Mouse (Mus musculus): Measurements from ENCODE around the gene Zfp93.
"Not testable (repeated sequence)": the region's sequence is repeated elsewhere in the genome, so short reads cannot be mapped to it uniquely, and the experiment has no call there.

Gene Zfp93

DNA sequence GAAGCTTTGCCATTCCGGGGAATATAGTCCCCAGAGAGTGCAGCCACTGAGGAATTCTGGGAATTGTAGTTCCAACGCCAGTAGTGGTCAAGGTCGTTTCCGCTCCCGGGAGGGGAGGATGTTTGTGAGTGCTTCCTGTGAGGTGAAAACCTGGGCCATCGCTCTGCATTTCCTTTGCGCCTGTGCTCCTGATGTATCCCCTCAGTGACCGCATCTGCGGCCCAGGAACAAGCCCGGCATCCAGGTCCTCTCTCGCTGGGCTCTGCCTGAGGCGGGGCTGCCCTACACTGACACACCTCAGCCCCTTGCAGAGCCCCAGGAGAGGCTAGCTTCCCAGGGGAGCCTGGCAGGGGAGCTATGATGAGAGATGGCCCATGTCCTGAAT, at the start of gene Zfp93:
TSS of gene Zfp93 (plus strand) at position 133 of the 385 bp plus-strand sequence.
- DNase-seq (ENCODE audit: low spot score in 2 of 2), result peak; percentile 57 to 68

DNA sequence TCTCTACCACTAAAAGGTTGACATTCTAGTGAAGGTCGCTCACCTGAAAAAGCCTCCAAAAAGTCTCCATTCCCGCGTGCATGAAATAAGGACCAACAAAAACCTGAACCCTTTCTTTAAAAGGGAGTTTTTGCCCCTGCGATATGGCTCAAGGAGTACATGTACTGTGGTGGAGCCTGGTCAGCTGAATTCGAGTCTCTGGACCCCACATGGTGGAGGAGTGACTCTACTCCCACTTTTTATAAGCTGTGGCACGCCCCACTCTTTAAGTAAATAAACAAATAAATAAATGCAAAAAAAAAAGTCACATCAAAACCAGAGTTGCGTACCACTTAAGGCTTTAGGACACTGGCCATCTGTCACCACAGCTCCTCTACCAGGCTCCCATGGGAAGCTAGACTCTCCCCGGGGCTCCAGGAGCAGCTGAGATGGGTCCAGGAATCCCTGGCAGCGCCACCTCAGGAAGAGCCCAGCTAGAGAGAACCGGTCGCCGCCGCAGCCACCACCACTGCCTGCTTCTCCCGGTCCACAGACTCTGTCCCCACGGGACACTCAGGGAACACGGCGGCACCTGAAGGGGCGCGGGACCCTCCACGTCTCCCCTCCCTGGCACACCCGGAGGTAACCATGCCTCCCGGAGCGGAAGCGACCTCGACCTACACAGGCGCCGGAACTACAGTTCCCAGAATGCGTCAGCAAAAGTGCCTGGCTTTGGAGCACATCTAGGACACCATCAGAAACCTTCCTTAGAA, 33.0 kb upstream of the Zfp93 start, which contains the start of gene Zfp109:
TSS of gene Zfp109 (minus strand) at position 521 of the 752 bp plus-strand sequence.
- DNase-seq (ENCODE audit: low spot score in 2 of 2), result peak; percentile 42 to 62

GRCm38 (mm10) chr7:24253779-24254615, 16.2 kb upstream of the Zfp93 start:
- DNase-seq (ENCODE audit: low spot score in 2 of 2), result no peak

GRCm38 (mm10) chr7:24254633-24255474, 15.4 kb upstream of the Zfp93 start, which contains the start of gene Zfp108:
TSS of gene Zfp108 (plus strand) at chr7:24254794.
- DNase-seq (ENCODE audit: low spot score in 2 of 2), result peak; percentile 65 to 79

- no peak for DNase-seq (ENCODE audit: low spot score in 2 of 2)
These were observed 10.8 kb upstream of the Zfp93 start for GRCm38 (mm10) chr7:24259306-24259999.

DNA sequence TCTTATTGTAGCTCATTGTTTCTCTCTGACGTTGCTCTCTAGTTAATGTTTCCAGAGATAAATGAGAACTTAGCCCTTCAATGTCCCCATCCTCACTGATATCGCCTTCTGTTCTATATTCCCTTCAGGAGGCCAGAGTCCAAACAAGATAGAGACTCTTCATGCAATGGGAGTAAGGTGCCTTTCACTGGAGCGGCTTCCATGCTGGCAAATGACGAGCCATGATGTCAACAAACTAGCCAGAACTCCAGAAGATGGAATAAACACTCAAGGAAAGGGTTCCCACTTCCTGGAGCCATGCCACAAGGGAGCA, 10.3 kb upstream of the Zfp93 start:
- no peak for DNase-seq (ENCODE audit: low spot score in 2 of 2)

GRCm38 (mm10) chr7:24268176-24269155, 1.8 kb upstream of the Zfp93 start:
- DNase-seq (ENCODE audit: low spot score in 2 of 2), result no peak

GRCm38 (mm10) chr7:24269256-24269655, 964 bp upstream of the Zfp93 start:
- DNase-seq (ENCODE audit: low spot score in 2 of 2), result no peak

- DNase-seq (ENCODE audit: low spot score in 2 of 2), result no peak
These were observed 443 bp upstream of the Zfp93 start for GRCm38 (mm10) chr7:24269667-24270287.

DNA sequence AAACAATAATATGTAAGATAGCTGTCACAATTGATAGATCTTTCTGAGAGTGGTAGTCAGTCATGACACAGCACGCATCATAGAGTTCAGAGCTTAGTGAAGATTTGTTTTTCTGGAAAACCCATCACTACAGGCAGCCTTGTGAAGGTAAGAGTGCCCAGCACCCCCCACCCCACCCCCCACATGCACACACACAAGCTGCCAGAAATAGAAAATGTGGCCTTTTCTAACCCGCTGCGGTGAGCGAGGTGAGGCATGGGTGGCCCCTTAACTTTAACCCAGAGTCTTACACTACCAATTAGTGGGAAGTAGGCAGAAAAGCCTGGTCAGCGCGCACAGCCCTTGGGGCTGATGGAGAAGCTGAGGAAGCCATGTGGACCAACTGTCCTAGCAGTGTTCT, 971 bp downstream of the Zfp93 start:
- no peak for DNase-seq (ENCODE audit: low spot score in 2 of 2)

DNA sequence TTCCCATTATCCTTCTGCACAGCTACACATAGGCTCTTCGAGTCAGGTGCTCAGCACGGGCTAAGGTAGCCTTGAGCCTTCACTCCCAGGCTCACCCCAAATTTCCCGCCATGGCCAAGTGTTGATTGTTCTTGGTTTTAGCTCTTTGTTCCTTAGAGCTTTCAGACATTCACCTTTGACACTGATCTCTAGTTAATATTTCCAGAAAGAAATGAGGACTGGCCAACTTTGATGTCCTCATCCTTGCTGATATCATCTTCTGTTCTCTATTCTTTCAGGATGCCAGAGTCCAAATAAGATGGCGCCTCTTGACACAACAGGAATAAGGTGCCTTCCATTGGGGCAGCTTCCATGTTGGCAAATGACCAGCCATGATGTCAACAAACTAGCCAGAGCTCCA, 4.2 kb downstream of the Zfp93 start:
- DNase-seq (ENCODE audit: low spot score in 2 of 2), result no peak

- not testable (repeated sequence) for DNase-seq (ENCODE audit: low spot score in 2 of 2)
These were observed 8.6 kb downstream of the Zfp93 start for GRCm38 (mm10) chr7:24278771-24279170.

- DNase-seq (ENCODE audit: low spot score in 2 of 2), result no peak
These were observed 10.0 kb downstream of the Zfp93 start for GRCm38 (mm10) chr7:24280031-24280857.

GRCm38 (mm10) chr7:24280858-24281145, 10.6 kb downstream of the Zfp93 start:
- no peak for DNase-seq (ENCODE audit: low spot score in 2 of 2)

- DNase-seq (ENCODE audit: low spot score in 2 of 2), result no peak
These were observed 15.9 kb downstream of the Zfp93 start for GRCm38 (mm10) chr7:24286090-24286489.

DNA sequence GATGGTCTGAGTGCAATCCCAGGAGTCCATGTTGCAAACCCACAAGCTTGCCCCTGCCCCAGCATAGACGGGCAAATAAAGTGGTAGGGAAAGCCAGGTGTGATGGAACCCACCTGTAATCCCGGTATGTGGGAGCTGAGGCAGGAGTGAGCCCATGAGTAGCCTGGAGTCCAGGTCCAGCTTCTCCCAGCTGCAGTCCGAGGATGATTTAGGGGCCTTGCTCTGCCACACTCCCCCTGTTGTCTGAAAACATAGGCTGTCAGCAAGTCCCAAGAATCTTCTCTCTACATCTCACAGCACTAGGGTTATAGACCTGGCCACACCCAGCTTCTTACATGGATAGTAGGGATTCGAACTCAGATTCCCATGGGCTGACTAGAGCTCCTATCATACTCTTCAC, 16.7 kb downstream of the Zfp93 start:
- DNase-seq (ENCODE audit: low spot score in 2 of 2), result no peak

- no peak for DNase-seq (ENCODE audit: low spot score in 2 of 2)
These were observed 17.4 kb downstream of the Zfp93 start for GRCm38 (mm10) chr7:24287670-24288069.

- no peak for DNase-seq (ENCODE audit: low spot score in 2 of 2)
These were observed 18.3 kb downstream of the Zfp93 start for GRCm38 (mm10) chr7:24288512-24288911.

DNA sequence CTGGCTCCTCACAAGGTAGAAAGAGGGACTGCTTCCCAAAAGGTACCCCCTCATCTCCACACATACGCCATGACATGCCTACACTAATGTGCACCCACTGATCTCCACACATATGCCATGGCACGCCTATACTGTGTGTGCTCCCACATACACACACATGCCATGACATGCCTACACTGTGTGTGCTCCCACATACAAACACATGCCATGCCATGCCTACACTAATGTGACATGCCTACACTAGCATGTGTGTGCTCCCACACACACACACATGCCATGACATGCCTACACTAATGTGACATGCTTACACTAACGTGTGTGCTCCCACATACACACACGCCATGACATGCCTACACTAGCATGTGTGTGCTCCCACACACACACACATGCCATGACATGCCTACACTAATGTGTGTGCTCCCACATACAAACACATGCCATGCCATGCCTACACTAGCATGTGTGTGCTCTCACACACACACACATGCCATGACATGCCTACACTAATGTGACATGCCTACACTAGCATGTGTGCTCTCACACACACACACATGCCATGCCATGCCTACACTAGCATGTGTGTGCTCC, 20.0 kb downstream of the Zfp93 start:
- no peak for DNase-seq (ENCODE audit: low spot score in 2 of 2)

All from frontal cortex, postnatal 25 days (tissue).